18 mouse cellular contexts compared by ENCODE assay signal in the genomic region with DNA sequence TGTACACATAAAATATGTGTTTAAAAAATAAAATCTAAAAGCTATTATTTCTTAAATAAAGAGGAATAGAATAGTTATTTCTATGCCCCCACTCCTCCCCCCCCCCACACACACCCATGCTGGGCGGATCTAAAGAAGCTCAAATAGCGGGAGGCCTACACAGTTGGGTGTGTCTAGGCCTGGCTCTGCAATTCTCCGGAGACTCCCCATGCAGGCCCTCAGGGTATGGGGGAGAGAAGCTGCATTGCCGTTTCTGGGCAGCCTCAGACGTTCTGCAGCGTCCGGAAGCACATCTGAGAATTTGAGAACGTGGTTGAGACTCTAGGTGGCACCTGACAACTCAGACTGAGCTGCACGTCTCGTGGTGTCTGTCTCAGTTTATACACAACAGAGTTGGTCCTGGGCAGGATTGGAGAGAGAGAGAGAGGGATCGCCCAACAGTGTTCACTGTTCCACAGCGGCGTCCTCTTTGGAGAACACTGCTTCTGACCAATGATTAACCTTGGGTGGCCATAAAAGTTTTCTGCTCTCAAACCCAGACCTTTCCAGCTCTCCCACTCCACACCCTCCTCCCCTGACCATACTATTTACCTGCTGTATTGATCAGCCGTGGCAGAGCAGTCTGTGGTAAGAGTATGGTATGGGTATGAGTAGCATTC. TPM values are rescaled to one million over a fixed set of nuclear protein-coding genes. Genes with fewer than 3 reads are reported as not detected.
DNase-seq lines count a peak whose midpoint lies in the region; ATAC-seq lines count a peak whose summit lies in the region.
"Had no signal": no experiment of that assay in that cellular context is flagged by ENCODE, and none has a peak within 500 bp of the region (broad histone marks: within the 10 kb centered on the region; RNA-seq: fewer than 3 reads in every experiment).

No protein-coding gene starts in this region.

- peak overlapping the region; percentile 76 for H3K27ac ChIP-seq in intestine, embryonic 16.5 days (ENCODE audit: low read length)
- peak overlapping the region; percentile 75 for H3K27ac ChIP-seq in liver, embryonic 16.5 days (ENCODE audit: low read length)
- H3K27ac ChIP-seq: hindbrain, embryonic 14.5 days had no signal

- peak; percentile 93 for ATAC-seq in intestine, embryonic 16.5 days
- peak; percentile 85 for ATAC-seq in liver, embryonic 16.5 days (ENCODE audit: low read depth)
- ATAC-seq: forebrain, embryonic 14.5 days had no signal

- no peaks in the 10 kb centered on the region for H3K36me3 ChIP-seq in intestine, embryonic 16.5 days (ENCODE audit: control insufficient read depth, insufficient read depth, low read length)
- no peaks in the 10 kb centered on the region for H3K36me3 ChIP-seq in liver, embryonic 16.5 days (ENCODE audit: control insufficient read depth, insufficient read depth)
- H3K36me3 ChIP-seq: embryonic facial prominence, embryonic 15.5 days; heart, embryonic 13.5 days had no signal

- H3K9ac ChIP-seq in intestine, embryonic 16.5 days (ENCODE audit: low read depth, low read length) = 0 out of 2 replicates have a peak overlapping the region, but pooled peaks have one; percentile 9
- H3K9ac ChIP-seq in liver, embryonic 16.5 days (ENCODE audit: low read depth, low read length) = no peak overlapping the region
- H3K9ac ChIP-seq: embryonic facial prominence, embryonic 15.5 days; heart, embryonic 13.5 days; hindbrain, embryonic 14.5 days had no signal

- H3K9me3 ChIP-seq in intestine, embryonic 16.5 days (ENCODE audit: control insufficient read depth, low read length) = no peaks in the 10 kb centered on the region
- no peaks in the 10 kb centered on the region for H3K9me3 ChIP-seq in liver, embryonic 16.5 days (replicated peaks; ENCODE audit: control insufficient read depth, low read length)
- H3K9me3 ChIP-seq: embryonic facial prominence, embryonic 15.5 days; heart, embryonic 13.5 days had no signal

- no peaks in the 10 kb centered on the region for H3K27me3 ChIP-seq in intestine, embryonic 16.5 days (replicated peaks; ENCODE audit: control insufficient read depth, insufficient read depth, low read length)
- H3K27me3 ChIP-seq in liver, embryonic 16.5 days (ENCODE audit: control insufficient read depth, insufficient read depth, low read depth, low read length) = no peaks in the 10 kb centered on the region
- H3K27me3 ChIP-seq: embryonic facial prominence, embryonic 15.5 days; heart, embryonic 13.5 days had no signal

- DNase-seq in ES-CJ7 (ENCODE audit: low read depth, low spot score) = peak; percentile 67
- DNase-seq in kidney, postnatal 10 days = peak; percentile 38
- DNase-seq in cerebellum, adult 18-20 months = no peak
- DNase-seq in layer of hippocampus, postnatal 25 days (ENCODE audit: extremely low spot score in 1 of 2, low spot score in 1 of 2) = no peak
- no peak for DNase-seq in thymus, postnatal 0 days (ENCODE audit: low spot score)
- DNase-seq in thymus, postnatal 25 days = no peak
- DNase-seq: adrenal gland, adult 8-10 months; cerebellum, postnatal 10 days; gastrocnemius, postnatal 10 days; lung, postnatal 4 days; midbrain, embryonic 14.5 days; thymus, postnatal 14 days had no signal

- peak overlapping the region; percentile 37 for H3K4me2 ChIP-seq in intestine, embryonic 16.5 days (ENCODE audit: low read depth, low read length)
- H3K4me2 ChIP-seq in liver, embryonic 16.5 days (ENCODE audit: low read depth, low read length) = peak overlapping the region; percentile 29
- H3K4me2 ChIP-seq: embryonic facial prominence, embryonic 15.5 days; heart, embryonic 13.5 days; hindbrain, embryonic 14.5 days had no signal

- WGBS in intestine, embryonic 16.5 days = 54% methylated on average over 14 of the region's 14 CpGs
- WGBS in liver, embryonic 16.5 days (ENCODE audit: insufficient replicate concordance) = 69% methylated on average over 14 of the region's 14 CpGs

- peaks cover 27% of the 10 kb centered on the region for H3K4me1 ChIP-seq in intestine, embryonic 16.5 days (ENCODE audit: control insufficient read depth, insufficient read depth, low read length)
- H3K4me1 ChIP-seq in liver, embryonic 16.5 days (ENCODE audit: control insufficient read depth, low read depth, low read length) = no peaks in the 10 kb centered on the region; the same call in 1 of the 2 replicates

- peak overlapping the region; percentile 9 for H3K4me3 ChIP-seq in intestine, embryonic 16.5 days (ENCODE audit: low read length)
- no peak overlapping the region for H3K4me3 ChIP-seq in liver, embryonic 16.5 days (ENCODE audit: low read depth, low read length)
- H3K4me3 ChIP-seq: embryonic facial prominence, embryonic 15.5 days; heart, embryonic 13.5 days had no signal

RNA-seq across cellular contexts. Expression of a gene that starts 22.4 kb away (rescaled TPM):
- 40.5 and 44.5 TPM in 2 replicates for polyA plus RNA-seq in intestine, embryonic 16.5 days (2015; fragmentation: Nextera tagmentation; extraction: Ambion mirVana)
- polyA plus RNA-seq in liver, embryonic 16.5 days (2015; fragmentation: Nextera tagmentation; extraction: Ambion mirVana) = 37.9 and 44.7 TPM in 2 replicates
- total RNA-seq in layer of hippocampus, postnatal 25 days (2021) = 10 to 100 TPM; 51.2 to 54.6 TPM
- 2.9 and 3.2 TPM in 2 replicates for polyA plus RNA-seq in thymus, postnatal 0 days (2015; fragmentation: Nextera tagmentation; extraction: Ambion mirVana)

Comparison
In these comparisons a context has a peak if more than half of its experiments do, and no peak if none do; other contexts are left out.
1. DNase-seq: peak in ES-CJ7 (single experiment) and kidney, postnatal 10 days (single experiment); none in cerebellum, adult 18-20 months (0 of 2), layer of hippocampus, postnatal 25 days (0 of 2), thymus, postnatal 0 days (single experiment) and thymus, postnatal 25 days (single experiment).